Mouse (Mus musculus) small intestine, adult 2 months (tissue): ENCODE measurements around the gene Cyp2t4.

Experiments
- CTCF ChIP-seq: fragments of 200-500 bp; IDR thresholded peaks from 2 replicates; pipeline ENCODE4 v1.5.1; 2012; ENCODE audit warnings: low read depth, mild to moderate bottlenecking, control low read depth, inconsistent platforms, low read length, moderate library complexity, mixed read lengths; ENCODE audit not compliant: insufficient replicate concordance, insufficient read length; ENCODE audit errors: extremely low read depth
- POLR2A ChIP-seq: fragments of 200-500 bp; IDR thresholded peaks from 2 replicates; pipeline ENCODE4 v1.6.1; 2012; ENCODE audit warnings: low read depth, mild to moderate bottlenecking, control low read depth, inconsistent platforms, low read length, moderate library complexity

- TF ChIP-seq CTCF = no peak
- no peak for TF ChIP-seq POLR2A
Measured at GRCm38 (mm10) chr7:27111987-27112386, 41.5 kb upstream of the Cyp2t4 start.
